Mouse (Mus musculus) urinary bladder, postnatal 4 days (tissue): Measurements from ENCODE around the gene Lrrn4cl.
"Not testable (repeated sequence)": the region's sequence is repeated elsewhere in the genome, so short reads cannot be mapped to it uniquely, and the experiment has no call there.

Experiments used
- DNase-seq, 2 experiments: peaks; one replicate each; pipeline ENCODE4 v3.0.0; 2021 to 2022; ENCODE audit warnings: low spot score in 2 of 2

Lrrn4cl gene

GRCm38 (mm10) chr19:8881034-8881392 lies 30.4 kb downstream of the Lrrn4cl start:
- no peak for DNase-seq

- DNase-seq = no peak
Measured at GRCm38 (mm10) chr19:8883616-8884015, 33.0 kb downstream of the Lrrn4cl start, which contains the start of the genes Lbhd1 and Gm49403. Gene Lbhd1, plus strand, starts transcription at chr19:8883732. Gene Gm49403, plus strand, starts transcription at chr19:8883930.

GRCm38 (mm10) chr19:8886916-8887584 lies 36.5 kb downstream of the Lrrn4cl start:
- DNase-seq = no peak

- DNase-seq = no peak
Measured at GRCm38 (mm10) chr19:8887585-8888463, 37.3 kb downstream of the Lrrn4cl start.

GRCm38 (mm10) chr19:8888511-8889385 lies 38.2 kb downstream of the Lrrn4cl start, which contains the start of the genes 1810009A15Rik and Gm49416:
Gene 1810009A15Rik, plus strand, starts transcription at chr19:8888853.
Gene Gm49416, plus strand, starts transcription at chr19:8888926.
- DNase-seq = peak; percentile 92 to 96

- peak; percentile 76 to 81 for DNase-seq
Measured at GRCm38 (mm10) chr19:8892829-8893766, 42.5 kb downstream of the Lrrn4cl start, which contains the start of gene Ints5. Gene Ints5, plus strand, starts transcription at chr19:8893005.

GRCm38 (mm10) chr19:8895397-8895960 lies 44.9 kb downstream of the Lrrn4cl start:
- no peak for DNase-seq

GRCm38 (mm10) chr19:8896231-8896630 lies 45.7 kb downstream of the Lrrn4cl start:
- not testable (repeated sequence) for DNase-seq

GRCm38 (mm10) chr19:8897211-8897864 lies 46.8 kb downstream of the Lrrn4cl start:
- DNase-seq = peak in 1 of 2 experiments; percentile 51

GRCm38 (mm10) chr19:8897865-8898495 lies 47.4 kb downstream of the Lrrn4cl start, which contains the start of gene Ganab:
Gene Ganab, plus strand, starts transcription at chr19:8898071.
- DNase-seq = peak; percentile 93 to 96

- no peak for DNase-seq
Measured at GRCm38 (mm10) chr19:8898576-8898975, 48.0 kb downstream of the Lrrn4cl start.

GRCm38 (mm10) chr19:8899079-8899478 lies 48.5 kb downstream of the Lrrn4cl start:
- no peak for DNase-seq

GRCm38 (mm10) chr19:8903412-8903811 lies 52.8 kb downstream of the Lrrn4cl start:
- DNase-seq = no peak
